Mouse (Mus musculus): Measurements from ENCODE around the gene Lrrc25.

The Lrrc25 gene

DNA sequence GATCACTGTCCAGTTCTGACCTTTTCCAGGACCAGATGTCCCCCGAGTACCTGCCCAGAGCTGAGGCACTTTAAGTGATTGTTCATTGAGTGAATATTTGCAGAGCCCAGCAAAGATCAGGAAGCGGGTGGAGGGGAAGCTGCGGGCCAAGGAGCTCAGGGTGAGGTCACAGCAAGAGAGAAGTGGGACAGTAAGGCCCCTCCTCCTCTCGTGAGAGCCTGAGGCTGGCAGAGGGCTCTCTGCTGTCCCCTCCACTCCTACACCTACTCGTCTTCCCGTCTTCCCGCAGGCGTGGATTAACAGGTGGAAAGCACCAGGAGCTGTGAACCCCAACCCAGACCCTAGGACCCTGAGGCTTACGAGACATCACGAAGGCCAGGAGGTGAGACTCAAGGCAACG lies 690 bp downstream of the Lrrc25 start:
- DNase-seq (ENCODE audit: low read depth), result no peak

- DNase-seq (ENCODE audit: low read depth), result no peak
Observed at GRCm38 (mm10) chr8:70617985-70618384, 2.0 kb downstream of the Lrrc25 start.

GRCm38 (mm10) chr8:70618888-70619334 lies 3.0 kb downstream of the Lrrc25 start:
- peak; percentile 91 for DNase-seq (ENCODE audit: low read depth)

GRCm38 (mm10) chr8:70622220-70622619 lies 6.3 kb downstream of the Lrrc25 start:
- no peak for DNase-seq (ENCODE audit: low read depth)

GRCm38 (mm10) chr8:70625104-70625503 lies 9.1 kb downstream of the Lrrc25 start:
- DNase-seq (ENCODE audit: low read depth), result no peak

GRCm38 (mm10) chr8:70627041-70627440 lies 11.1 kb downstream of the Lrrc25 start:
- DNase-seq (ENCODE audit: low read depth), result no peak

GRCm38 (mm10) chr8:70628986-70629490 lies 13.1 kb downstream of the Lrrc25 start:
- DNase-seq (ENCODE audit: low read depth), result no peak

- peak; percentile 73 for DNase-seq (ENCODE audit: low read depth)
Observed at GRCm38 (mm10) chr8:70629574-70630531, 13.9 kb downstream of the Lrrc25 start.

DNA sequence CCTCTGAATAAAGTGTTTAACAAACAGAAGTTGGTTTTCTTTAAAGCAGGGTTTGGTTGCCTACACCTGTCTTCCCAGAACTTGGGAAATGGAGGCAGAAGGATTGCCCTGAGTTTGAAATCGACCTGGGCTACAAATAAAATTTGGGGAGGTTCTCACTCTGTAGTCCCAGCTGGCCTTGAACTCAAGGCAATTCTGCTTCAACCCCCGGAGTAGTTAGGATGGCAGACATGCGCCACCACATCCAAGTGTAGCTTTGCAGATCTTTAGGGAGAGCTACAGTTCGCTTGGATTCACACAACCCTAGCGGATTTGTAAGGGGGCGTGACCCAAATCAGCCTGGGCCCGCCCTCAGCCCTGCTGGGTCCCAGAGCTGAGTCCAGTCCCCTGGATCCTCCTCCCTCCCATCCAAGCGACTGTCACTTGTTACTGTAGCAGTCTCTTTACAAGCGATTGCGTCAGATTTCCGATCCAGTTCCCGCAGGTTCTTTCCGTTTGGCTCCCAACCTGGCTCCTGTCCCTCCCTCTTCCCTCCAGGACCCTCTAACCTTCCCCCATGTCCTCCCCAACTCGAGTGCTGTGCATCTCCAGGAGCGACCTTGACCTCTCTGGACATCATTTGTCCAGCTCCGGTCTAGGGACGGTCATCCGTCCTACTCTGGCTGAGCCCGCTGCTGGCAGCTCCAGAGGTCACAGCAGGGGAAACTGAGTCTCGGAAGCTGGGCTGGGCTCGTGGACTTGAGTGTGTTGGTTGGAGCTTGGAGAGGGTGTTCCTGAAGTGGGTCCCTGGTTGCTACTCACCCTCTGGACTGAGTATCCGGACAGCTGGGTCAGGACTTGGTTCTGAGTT lies 14.8 kb downstream of the Lrrc25 start:
- no peak for DNase-seq (ENCODE audit: low read depth)

DNA sequence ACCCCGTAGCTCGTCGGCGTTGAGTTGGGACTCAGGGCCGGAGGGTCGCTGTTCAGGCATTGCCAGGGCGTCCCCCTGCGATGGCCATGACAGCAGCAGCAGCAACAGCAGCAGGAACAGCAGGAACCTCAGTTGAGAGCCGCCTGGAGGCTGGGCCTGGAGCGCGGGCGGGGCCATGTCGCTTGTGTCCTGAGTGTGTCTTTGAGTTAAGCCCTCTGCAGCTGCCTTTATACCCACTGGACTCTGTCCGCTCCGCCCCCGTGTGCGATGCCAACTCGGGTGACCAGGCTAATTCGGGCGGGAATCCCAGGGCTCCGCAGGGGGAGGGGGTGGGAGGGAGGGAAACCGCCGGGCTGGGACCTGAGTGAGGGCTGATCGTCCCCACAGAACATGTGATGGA lies 15.5 kb downstream of the Lrrc25 start:
- no peak for DNase-seq (ENCODE audit: low read depth)

- no peak for DNase-seq (ENCODE audit: low read depth)
Observed at GRCm38 (mm10) chr8:70632346-70632892, 16.5 kb downstream of the Lrrc25 start, which contains the start of gene Gdf15. Gene Gdf15 (minus strand): TSS chr8:70632456.

- no peak for DNase-seq (ENCODE audit: low read depth)
Observed at GRCm38 (mm10) chr8:70634066-70634465, 18.1 kb downstream of the Lrrc25 start.

- DNase-seq (ENCODE audit: low read depth), result no peak
Observed at GRCm38 (mm10) chr8:70635527-70635926, 19.6 kb downstream of the Lrrc25 start.

DNA sequence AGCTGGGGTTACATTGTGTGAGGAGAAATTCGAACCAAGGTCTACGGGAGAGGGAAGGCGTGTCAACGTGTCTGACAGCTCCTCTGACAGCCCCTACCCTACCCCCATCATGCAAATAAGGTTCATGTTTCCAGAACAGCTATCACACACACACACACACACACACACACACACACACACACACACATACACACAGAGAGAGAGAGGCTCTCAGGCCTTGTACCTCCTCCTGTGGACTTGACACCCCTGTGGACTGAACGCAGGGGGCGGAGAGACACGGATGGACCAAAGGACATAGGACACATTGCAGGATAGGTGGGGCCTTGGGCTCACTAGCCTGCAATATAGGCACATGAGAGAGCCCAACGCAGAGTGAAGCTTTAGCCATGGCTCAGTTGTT lies 20.9 kb downstream of the Lrrc25 start:
- no peak for DNase-seq (ENCODE audit: low read depth)

DNA sequence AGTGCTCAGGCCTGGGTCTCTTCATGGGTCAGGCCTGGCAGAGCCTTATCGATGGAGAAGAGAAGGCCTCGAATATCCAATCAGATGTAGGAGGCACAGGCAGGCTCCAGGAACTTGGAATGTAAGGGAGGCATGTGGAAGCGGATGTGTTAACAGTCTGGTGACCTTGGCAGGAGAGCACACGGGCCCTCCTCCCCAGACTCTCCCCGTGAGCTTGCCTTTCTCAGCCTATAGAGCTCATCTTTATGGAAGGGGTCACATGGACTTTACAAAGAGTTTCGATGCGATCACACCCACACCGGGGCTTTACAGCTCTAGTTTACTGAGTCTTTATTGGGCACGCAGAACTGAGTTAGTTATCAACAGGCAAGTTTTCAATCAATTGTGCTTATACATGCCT lies 22.8 kb downstream of the Lrrc25 start:
- DNase-seq (ENCODE audit: low read depth), result no peak

GRCm38 (mm10) chr8:70643019-70643418 lies 27.1 kb downstream of the Lrrc25 start:
- no peak for DNase-seq (ENCODE audit: low read depth)

- no peak for DNase-seq (ENCODE audit: low read depth)
Observed at GRCm38 (mm10) chr8:70644065-70644464, 28.1 kb downstream of the Lrrc25 start.

GRCm38 (mm10) chr8:70645501-70646224 lies 29.7 kb downstream of the Lrrc25 start:
- DNase-seq (ENCODE audit: low read depth), result no peak

- DNase-seq (ENCODE audit: low read depth), result no peak
Observed at GRCm38 (mm10) chr8:70646369-70646768, 30.4 kb downstream of the Lrrc25 start.

DNA sequence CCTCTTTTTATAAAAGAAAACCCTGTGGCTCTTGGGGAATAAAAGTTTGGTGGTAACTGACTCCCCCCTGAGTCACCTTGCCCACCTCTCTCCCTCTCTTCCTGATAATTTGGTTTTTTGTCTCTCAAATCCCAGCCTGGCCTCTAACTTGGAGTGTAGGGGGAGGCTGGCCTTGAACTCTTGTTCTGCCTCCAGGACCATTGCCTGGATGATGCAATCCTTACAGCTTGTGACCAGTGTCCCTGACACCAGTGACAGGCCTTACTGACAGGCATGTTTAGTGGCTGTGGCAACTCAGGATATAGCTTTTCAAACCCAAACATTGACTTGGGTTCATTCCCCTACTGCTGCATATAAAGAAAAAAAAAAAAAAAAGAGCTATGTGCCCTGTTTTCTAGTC lies 30.8 kb downstream of the Lrrc25 start:
- DNase-seq (ENCODE audit: low read depth), result no peak

DNA sequence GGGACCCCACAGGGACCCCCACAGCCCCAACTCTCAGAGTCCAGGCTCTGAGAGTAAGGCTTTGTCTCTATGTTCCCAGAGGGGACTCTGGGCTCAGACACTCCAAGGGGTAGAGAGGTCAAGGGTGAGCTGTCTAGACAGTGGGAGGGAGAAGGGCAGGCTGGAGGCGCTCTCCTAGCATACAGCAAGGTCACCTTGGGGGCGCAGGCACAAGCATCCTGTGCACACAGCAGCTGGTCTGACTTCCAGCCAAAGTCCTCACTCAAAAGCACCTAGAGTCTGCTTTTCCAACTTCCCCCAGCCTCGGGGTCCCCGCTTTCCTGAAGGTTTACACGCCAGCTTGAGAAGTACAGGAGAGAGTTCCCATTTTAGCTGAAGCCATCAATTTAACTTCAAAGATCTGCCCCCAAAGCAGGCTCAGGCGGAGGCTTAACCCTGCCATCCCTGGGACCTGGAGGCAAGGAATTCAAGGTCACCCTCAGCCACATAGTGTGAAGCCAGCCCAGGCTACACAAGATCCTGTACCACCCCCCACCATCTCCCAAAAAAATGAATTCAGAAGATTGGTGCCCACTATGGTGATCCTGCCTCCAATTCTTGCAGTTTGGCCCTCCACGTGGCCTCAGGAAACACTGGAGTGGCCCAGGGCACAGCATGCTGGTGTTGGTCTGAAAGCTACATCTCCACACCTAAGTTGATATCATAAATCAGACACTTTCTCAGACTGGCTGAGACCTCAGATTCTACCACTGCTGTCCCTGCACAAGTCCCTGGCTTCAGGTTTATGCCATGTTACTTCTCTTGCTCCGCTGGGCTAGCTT lies 31.6 kb downstream of the Lrrc25 start:
- no peak for DNase-seq (ENCODE audit: low read depth)
